Mouse (Mus musculus): ENCODE data around the gene Kcnj10.

GRCm38 (mm10) chr1:172409431-172409830 lies 68.4 kb downstream of the Kcnj10 start:
- TF ChIP-seq CTCF (IDR thresholded peaks at IDR 0.05) (no peak), POLR2A (IDR thresholded peaks at IDR 0.05; ENCODE audit: insufficient read depth, low read depth, low read length) (no peak)

Data from heart, adult 2 months (tissue).